7 mouse cellular contexts compared by ENCODE assay signal in genomic region chr12:80603566-80603965, GRCm38 (mm10). TPM values are rescaled to one million over a fixed set of nuclear protein-coding genes. Genes with fewer than 3 reads are reported as not detected.
DNase-seq lines count a peak whose midpoint lies in the region; ATAC-seq lines count a peak whose summit lies in the region.

No protein-coding gene starts in this region.

- peak; percentile 78 for ATAC-seq in lung, embryonic 16.5 days (ENCODE audit: low read depth)

- no peak overlapping the region for H3K4me3 ChIP-seq in lung, embryonic 16.5 days (ENCODE audit: low read length)

- peaks cover 36% of the 10 kb centered on the region for H3K4me1 ChIP-seq in lung, embryonic 16.5 days (replicated peaks; ENCODE audit: control insufficient read depth, insufficient read depth, low read length)

- no peaks in the 10 kb centered on the region for H3K36me3 ChIP-seq in lung, embryonic 16.5 days (ENCODE audit: control insufficient read depth, insufficient read depth, low read length)

- H3K4me2 ChIP-seq in lung, embryonic 16.5 days (ENCODE audit: low read depth, low read length): no peak overlapping the region

- H3K9me3 ChIP-seq in lung, embryonic 16.5 days (ENCODE audit: control insufficient read depth, low read length): no peaks in the 10 kb centered on the region

- peak; percentile 35 to 38 for DNase-seq in layer of hippocampus, postnatal 14 days (ENCODE audit: low spot score in 2 of 2)
- DNase-seq in layer of hippocampus, adult 8-10 months (ENCODE audit: low spot score in 2 of 2): no peak
- DNase-seq in gastrocnemius, postnatal 14 days: peak; percentile 47
- peak; percentile 61 to 73 for DNase-seq in heart, postnatal 14 days
- no peak for DNase-seq in embryo, embryonic 9.5 days (ENCODE audit: extremely low spot score)
- DNase-seq in frontal cortex, postnatal 10 days (ENCODE audit: low spot score in 2 of 2): no peak

- no peaks in the 10 kb centered on the region for H3K27me3 ChIP-seq in lung, embryonic 16.5 days (ENCODE audit: control insufficient read depth, insufficient read depth, low read depth, low read length)

- H3K27ac ChIP-seq in lung, embryonic 16.5 days (ENCODE audit: low read length): peak overlapping the region; percentile 83

- 0 out of 2 replicates have a peak overlapping the region, but pooled peaks have one; percentile 5 for H3K9ac ChIP-seq in lung, embryonic 16.5 days (ENCODE audit: low read length)

- intact Hi-C loops in gastrocnemius, postnatal 14 days (cut with DNase I; ENCODE audit: low total_unique reads): no loop called here
- intact Hi-C loops in heart, postnatal 14 days (cut with DNase I): no loop called here

- WGBS in lung, embryonic 16.5 days: 2% methylated on average over 4 of the region's 4 CpGs

RNA-seq across cellular contexts. Expression of gene Slc39a9, which starts 40.1 kb away (rescaled TPM):
- total RNA-seq in layer of hippocampus, postnatal 14 days (2021): 10 to 100 TPM; 41.2 to 42.7 TPM
- total RNA-seq in layer of hippocampus, adult 8-10 months (2022): 10 to 100 TPM; 35.0 to 43.0 (median 38.3) TPM
- 10 to 100 TPM in 1 of 2 experiments, 1 to 10 TPM in 1; 9.8 to 10.2 TPM for total RNA-seq in gastrocnemius, postnatal 14 days (2021)
- total RNA-seq in heart, postnatal 14 days (2021): 10 to 100 TPM; 20.1 to 22.6 TPM
- polyA plus RNA-seq in lung, embryonic 16.5 days (2015; fragmentation: Nextera tagmentation; extraction: Ambion mirVana): 30.2 and 30.4 TPM in 2 replicates

RNA-seq across cellular contexts. Expression of gene Erh, which starts 40.6 kb away (rescaled TPM):
- 10 to 100 TPM; 56.8 to 57.5 TPM for total RNA-seq in layer of hippocampus, postnatal 14 days (2021)
- total RNA-seq in layer of hippocampus, adult 8-10 months (2022): 10 to 100 TPM; 23.9 to 53.3 (median 35.7) TPM
- total RNA-seq in gastrocnemius, postnatal 14 days (2021): 10 to 100 TPM; 19.4 to 30.4 TPM
- total RNA-seq in heart, postnatal 14 days (2021): 10 to 100 TPM; 24.8 to 28.6 TPM
- 272 and 278 TPM in 2 replicates for polyA plus RNA-seq in lung, embryonic 16.5 days (2015; fragmentation: Nextera tagmentation; extraction: Ambion mirVana)

Comparison
In these comparisons a context has a peak if more than half of its experiments do, and no peak if none do; other contexts are left out.
1. DNase-seq: peak in layer of hippocampus, postnatal 14 days (2 of 2), gastrocnemius, postnatal 14 days (single experiment) and heart, postnatal 14 days (2 of 2); none in layer of hippocampus, adult 8-10 months (0 of 2), embryo, embryonic 9.5 days (single experiment) and frontal cortex, postnatal 10 days (0 of 2).